Mouse (Mus musculus) heart, embryonic 10.5 days (tissue): ENCODE results near the gene Grb7. TPM values are rescaled to one million over a fixed set of nuclear protein-coding genes. Genes with fewer than 3 reads are reported as not detected.

Experiments
- DNase-seq: peaks from one replicate; pipeline ENCODE4 v3.0.0-alpha.2; 2017; ENCODE audit warnings: low spot score
- H3K27ac ChIP-seq: fragments of 300-500 bp; sonication (generic); 2 replicates; pipeline ENCODE4 v1.5.1; 2016; ENCODE audit warnings: mild to moderate bottlenecking
- H3K27me3 ChIP-seq: fragments of 300-500 bp; sonication (generic); 2 replicates; pipeline ENCODE4 v1.6.1; 2016; ENCODE audit warnings: mild to moderate bottlenecking; ENCODE audit not compliant: poor library complexity, insufficient read depth, severe bottlenecking
- H3K36me3 ChIP-seq: fragments of 300-500 bp; sonication (generic); 2 replicates; pipeline ENCODE4 v1.6.1; 2016; ENCODE audit warnings: mild to moderate bottlenecking, moderate library complexity
- H3K4me1 ChIP-seq: fragments of 300-500 bp; sonication (generic); 2 replicates; pipeline ENCODE4 v1.6.1; 2016; ENCODE audit warnings: mild to moderate bottlenecking
- H3K4me3 ChIP-seq: fragments of 300-500 bp; sonication (generic); 2 replicates; pipeline ENCODE4 v1.5.1; 2016; ENCODE audit warnings: mild to moderate bottlenecking, moderate library complexity
- H3K9me3 ChIP-seq: fragments of 300-500 bp; sonication (generic); 2 replicates; pipeline ENCODE4 v1.6.1; 2016; ENCODE audit warnings: mild to moderate bottlenecking, moderate library complexity
- WGBS: fragments of 180-500 bp; shearing (Covaris S2); methylation state at CpG from one replicate; pipeline ENCODE4 v1.1.7; 2016; 5-methylcytosine and 5-hydroxymethylcytosine counted together
- polyA plus RNA-seq: library from polyadenylated mRNA; unstranded; fragments of >200 nt; fragmentation: Nextera tagmentation; extraction: Ambion mirVana; gene quantifications from 2 replicates; pipeline ENCODE4 v1.2.1, GENCODE M21; 2016

Gene Grb7
- polyA plus RNA-seq, 1 experiment from 2014 or later, result 15.3 TPM

DNA sequence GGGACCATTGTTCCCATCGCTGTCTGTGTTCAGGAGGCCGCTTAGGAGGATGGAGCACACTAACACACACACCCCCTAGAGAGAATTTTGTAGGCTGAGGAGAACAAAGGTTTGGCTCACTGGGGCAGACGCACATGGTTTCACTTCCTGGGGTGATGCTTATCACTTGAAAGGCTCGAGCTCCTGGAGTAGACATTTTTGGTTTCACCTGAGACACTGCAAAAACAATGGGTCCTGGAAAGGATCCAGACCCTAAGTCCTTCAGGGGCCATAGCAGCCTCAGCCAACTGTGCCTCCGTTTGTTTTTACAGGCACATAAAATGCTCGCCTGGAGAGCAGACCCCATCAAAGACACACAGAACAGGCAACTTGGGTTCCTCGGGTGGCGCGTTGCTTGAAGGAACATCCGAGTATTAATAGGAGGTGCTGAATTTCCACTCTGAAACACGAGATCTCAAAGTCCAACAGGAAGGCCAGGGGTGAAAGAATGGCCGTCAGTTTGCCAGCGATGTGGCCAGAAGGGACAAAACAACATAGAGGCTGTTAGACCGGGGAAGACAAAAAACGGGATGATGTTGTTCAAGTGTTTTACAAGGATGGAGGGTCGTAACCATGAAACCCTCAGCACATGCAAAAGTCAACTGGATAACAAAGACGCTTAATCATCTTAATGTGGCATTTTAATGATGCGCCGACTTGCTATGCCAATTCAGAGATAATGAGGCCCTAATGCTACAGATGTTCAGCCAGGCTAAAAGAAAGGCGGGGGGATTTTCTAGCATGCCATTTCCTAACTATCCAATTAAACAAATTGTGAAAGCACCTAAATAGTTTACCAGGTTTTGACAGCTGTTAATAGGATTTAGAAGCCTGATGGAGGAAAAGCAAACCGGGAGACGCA lies 51.4 kb downstream of the Grb7 start:
- DNase-seq, result no peak

DNA sequence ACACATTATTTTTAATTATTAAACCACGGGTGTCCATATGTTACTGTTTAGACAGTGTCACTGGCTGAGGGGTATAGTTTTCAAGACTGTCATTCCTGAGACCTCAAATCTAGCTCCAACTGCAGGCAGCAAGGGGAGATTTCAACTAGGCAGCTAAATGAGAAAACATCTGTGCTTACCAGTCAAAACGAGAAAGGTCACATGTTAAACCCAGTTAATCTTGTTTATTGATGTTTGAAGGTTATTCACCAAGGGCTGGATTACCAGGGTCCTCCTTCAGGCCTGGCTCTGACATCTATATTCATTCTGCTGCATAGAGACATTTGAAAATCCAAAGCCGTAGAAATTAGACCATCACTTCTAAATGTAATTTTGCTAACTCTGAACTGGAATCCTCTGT lies 58.7 kb downstream of the Grb7 start:
- no peak for DNase-seq

More for the DNA sequence above, 51.4 kb downstream of the Grb7 start:
- H3K4me1 ChIP-seq, result 0 out of 2 replicates have a peak, but pooled peaks cover 9% of the 10 kb centered on the region
- H3K27ac ChIP-seq, result no peak overlapping the region
- no peak overlapping the region for H3K4me3 ChIP-seq
- no peaks in the 10 kb centered on the region for H3K9me3 ChIP-seq
- H3K36me3 ChIP-seq, result no peaks in the 10 kb centered on the region
- H3K27me3 ChIP-seq, result peaks cover 14% of the 10 kb centered on the region; the same call in 1 of the 2 replicates
- 56% methylated on average over 22 of the region's 22 CpGs for WGBS

More for the DNA sequence above, 58.7 kb downstream of the Grb7 start:
- no peak overlapping the region for H3K27ac ChIP-seq
- 68% methylated on average over 3 of the region's 3 CpGs for WGBS
- no peaks in the 10 kb centered on the region for H3K9me3 ChIP-seq
- H3K4me3 ChIP-seq, result no peak overlapping the region
- peaks cover 5% of the 10 kb centered on the region; the same call in 1 of the 2 replicates for H3K4me1 ChIP-seq
- 0 out of 2 replicates have a peak, but pooled peaks cover 4% of the 10 kb centered on the region for H3K27me3 ChIP-seq
- H3K36me3 ChIP-seq, result no peaks in the 10 kb centered on the region

Other genes starting within 250 kb of the Grb7 start
- gene Cdk12, start 243.3 kb upstream of the Grb7 start, polyA plus RNA-seq, result 7.9 and 10.9 TPM in 2 replicates
- gene Neurod2, start 116.7 kb upstream of the Grb7 start, polyA plus RNA-seq, result not detected in 2 replicates
- 8.1 and 20.1 TPM in 2 replicates for gene Ppp1r1b, start 98.0 kb upstream of the Grb7 start, polyA plus RNA-seq
- 51.0 and 53.0 TPM in 2 replicates for gene Stard3, start 88.0 kb upstream of the Grb7 start, polyA plus RNA-seq
- gene Tcap, start 62.6 kb upstream of the Grb7 start, polyA plus RNA-seq, result 86.0 and 159 TPM in 2 replicates
- gene Pnmt, start 59.9 kb upstream of the Grb7 start, polyA plus RNA-seq, result 5.0 and 5.1 TPM in 2 replicates
- gene Pgap3, start 45.9 kb upstream of the Grb7 start, polyA plus RNA-seq, result 15.3 and 21.3 TPM in 2 replicates
- 47.4 and 70.6 TPM in 2 replicates for gene Erbb2, start 33.9 kb upstream of the Grb7 start, polyA plus RNA-seq
- gene Mien1, start 7.4 kb upstream of the Grb7 start, polyA plus RNA-seq, result 98.9 and 103 TPM in 2 replicates
- 0.04 and 0.22 TPM in 2 replicates for gene Ikzf3, start 99.6 kb downstream of the Grb7 start, polyA plus RNA-seq
- 0.21 and 0.65 TPM in 2 replicates for gene Zpbp2, start 104.7 kb downstream of the Grb7 start, polyA plus RNA-seq
- 56.1 and 61.0 TPM in 2 replicates for gene Ormdl3, start 141.0 kb downstream of the Grb7 start, polyA plus RNA-seq
- gene Lrrc3c, start 151.9 kb downstream of the Grb7 start, polyA plus RNA-seq, result not detected in 2 replicates
- gene Gm12355, start 179.3 kb downstream of the Grb7 start, polyA plus RNA-seq, result 0.71 and 1.0 TPM in 2 replicates
- gene Gsdma3, start 180.0 kb downstream of the Grb7 start, polyA plus RNA-seq, result not detected in 2 replicates
- not detected in 2 replicates for gene Gsdma2, start 200.4 kb downstream of the Grb7 start, polyA plus RNA-seq
- gene Gsdma, start 218.0 kb downstream of the Grb7 start, polyA plus RNA-seq, result not detected in 2 replicates
- gene Psmd3, start 236.2 kb downstream of the Grb7 start, polyA plus RNA-seq, result 232 and 255 TPM in 2 replicates